Mouse (Mus musculus): ENCODE measurements around the gene Olfr1135. TPM values are rescaled to one million over a fixed set of nuclear protein-coding genes. Genes with fewer than 3 reads are reported as not detected.

The Olfr1135 gene
- not detected in 2 replicates for total RNA-seq (2014; rRNA removed)
- not detected in 2 replicates for polyA plus RNA-seq (2015; fragmentation: Nextera tagmentation; extraction: Ambion mirVana)

GRCm38 (mm10) chr2:87673564-87673963, at the start of gene Olfr1135:
Olfr1135 (minus strand) TSS chr2:87673664.
- Histone ChIP-seq H3K27ac (ENCODE audit: low read depth, low read length) (no peak within 1 kb of the TSS), H3K9me3 (ENCODE audit: low read length) (no peaks in the 10 kb centered on the region), H3K4me3 (ENCODE audit: low read depth, low read length) (no peak within 1 kb of the TSS), H3K9ac (replicated peaks; ENCODE audit: low read length, poor library complexity, severe bottlenecking) (no peak within 1 kb of the TSS), H3K4me2 (ENCODE audit: low read depth, low read length, poor library complexity, severe bottlenecking) (no peak within 1 kb of the TSS), H3K36me3 (ENCODE audit: insufficient read depth, low read length) (no peaks in the 10 kb centered on the region), H3K4me1 (ENCODE audit: insufficient read depth, low read length) (no peaks in the 10 kb centered on the region), H3K27me3 (ENCODE audit: insufficient read depth, low read length) (no peaks in the 10 kb centered on the region)
- no peak for ATAC-seq (ENCODE audit: low FRiP score)
- TF ChIP-seq CTCF (IDR thresholded peaks at IDR 0.05), result no peak
- WGBS, result 14% methylated on average over 1 of the region's 1 CpGs
- no peak for DNase-seq (ENCODE audit: low spot score)

- no peak for TF ChIP-seq CTCF (IDR thresholded peaks at IDR 0.05)
- no peaks in the 10 kb centered on the region for H3K4me1 ChIP-seq (ENCODE audit: insufficient read depth, low read length)
- H3K4me2 ChIP-seq (ENCODE audit: low read depth, low read length, poor library complexity, severe bottlenecking), result no peak within 1 kb of the TSS
- H3K9ac ChIP-seq (replicated peaks; ENCODE audit: low read length, poor library complexity, severe bottlenecking), result no peak within 1 kb of the TSS
- no peaks in the 10 kb centered on the region for H3K27me3 ChIP-seq (ENCODE audit: insufficient read depth, low read length)
- no peaks in the 10 kb centered on the region for H3K9me3 ChIP-seq (ENCODE audit: low read length)
- no peak within 1 kb of the TSS for H3K4me3 ChIP-seq (ENCODE audit: low read depth, low read length)
- ATAC-seq (ENCODE audit: low FRiP score) (no peak), DNase-seq (ENCODE audit: low spot score) (no peak)
- H3K27ac ChIP-seq (ENCODE audit: low read depth, low read length), result no peak within 1 kb of the TSS
- H3K36me3 ChIP-seq (ENCODE audit: insufficient read depth, low read length), result no peaks in the 10 kb centered on the region
Measured at GRCm38 (mm10) chr2:87713079-87713478, 39.6 kb upstream of the Olfr1135 start, which contains the start of gene Olfr1137. Olfr1137 (minus strand) TSS chr2:87713179.

- no peak for ATAC-seq (ENCODE audit: low FRiP score)
Measured at GRCm38 (mm10) chr2:87693847-87694246, 20.4 kb upstream of the Olfr1135 start, which contains the start of gene Olfr1136. Olfr1136 (minus strand) TSS chr2:87693947.

GRCm38 (mm10) chr2:87658360-87658759, 15.1 kb downstream of the Olfr1135 start, which contains the start of gene Olfr1134:
Olfr1134 (minus strand) TSS chr2:87658460.
- no peak for ATAC-seq (ENCODE audit: low FRiP score)
- 73% methylated on average over 2 of the region's 2 CpGs for WGBS
- Histone ChIP-seq H3K27me3 (ENCODE audit: insufficient read depth, low read length) (no peaks in the 10 kb centered on the region), H3K4me2 (ENCODE audit: low read depth, low read length, poor library complexity, severe bottlenecking) (no peak within 1 kb of the TSS), H3K9ac (replicated peaks; ENCODE audit: low read length, poor library complexity, severe bottlenecking) (no peak within 1 kb of the TSS), H3K36me3 (ENCODE audit: insufficient read depth, low read length) (no peaks in the 10 kb centered on the region), H3K9me3 (ENCODE audit: low read length) (no peaks in the 10 kb centered on the region), H3K4me3 (ENCODE audit: low read depth, low read length) (no peak within 1 kb of the TSS), H3K27ac (ENCODE audit: low read depth, low read length) (no peak within 1 kb of the TSS), H3K4me1 (ENCODE audit: insufficient read depth, low read length) (no peaks in the 10 kb centered on the region)
- no peak for DNase-seq (ENCODE audit: low spot score)
- TF ChIP-seq CTCF (IDR thresholded peaks at IDR 0.05), result no peak

More at GRCm38 (mm10) chr2:87693847-87694246, 20.4 kb upstream of the Olfr1135 start, which contains the start of gene Olfr1136:
- H3K9me3 ChIP-seq (ENCODE audit: low read length), result no peaks in the 10 kb centered on the region
- no peak within 1 kb of the TSS for H3K9ac ChIP-seq (replicated peaks; ENCODE audit: low read length, poor library complexity, severe bottlenecking)
- DNase-seq (ENCODE audit: low spot score), result no peak
- H3K4me1 ChIP-seq (ENCODE audit: insufficient read depth, low read length), result no peaks in the 10 kb centered on the region
- H3K4me2 ChIP-seq (ENCODE audit: low read depth, low read length, poor library complexity, severe bottlenecking), result no peak within 1 kb of the TSS
- H3K27ac ChIP-seq (ENCODE audit: low read depth, low read length), result no peak within 1 kb of the TSS
- no peak for TF ChIP-seq CTCF (IDR thresholded peaks at IDR 0.05)
- no peaks in the 10 kb centered on the region for H3K27me3 ChIP-seq (ENCODE audit: insufficient read depth, low read length)
- no peaks in the 10 kb centered on the region for H3K36me3 ChIP-seq (ENCODE audit: insufficient read depth, low read length)
- H3K4me3 ChIP-seq (ENCODE audit: low read depth, low read length), result no peak within 1 kb of the TSS

GRCm38 (mm10) chr2:87647274-87647673, 26.2 kb downstream of the Olfr1135 start, which contains the start of gene Olfr1133:
Olfr1133 (minus strand) TSS chr2:87647374.
- Histone ChIP-seq H3K4me2 (ENCODE audit: low read depth, low read length, poor library complexity, severe bottlenecking) (no peak within 1 kb of the TSS), H3K27ac (ENCODE audit: low read depth, low read length) (no peak within 1 kb of the TSS), H3K36me3 (ENCODE audit: insufficient read depth, low read length) (no peaks in the 10 kb centered on the region), H3K27me3 (ENCODE audit: insufficient read depth, low read length) (no peaks in the 10 kb centered on the region), H3K4me1 (ENCODE audit: insufficient read depth, low read length) (no peaks in the 10 kb centered on the region), H3K9me3 (ENCODE audit: low read length) (no peaks in the 10 kb centered on the region), H3K9ac (replicated peaks; ENCODE audit: low read length, poor library complexity, severe bottlenecking) (no peak within 1 kb of the TSS), H3K4me3 (ENCODE audit: low read depth, low read length) (no peak within 1 kb of the TSS)
- ATAC-seq (ENCODE audit: low FRiP score) (no peak), DNase-seq (ENCODE audit: low spot score) (no peak)
- no peak for TF ChIP-seq CTCF (IDR thresholded peaks at IDR 0.05)

GRCm38 (mm10) chr2:87642441-87642840, 31.0 kb downstream of the Olfr1135 start:
- no peak overlapping the region for H3K9ac ChIP-seq (replicated peaks; ENCODE audit: low read length, poor library complexity, severe bottlenecking)
- no peak overlapping the region for H3K4me3 ChIP-seq (ENCODE audit: low read depth, low read length)
- no peak for DNase-seq (ENCODE audit: low spot score)
- no peaks in the 10 kb centered on the region for H3K27me3 ChIP-seq (ENCODE audit: insufficient read depth, low read length)
- no peaks in the 10 kb centered on the region for H3K36me3 ChIP-seq (ENCODE audit: insufficient read depth, low read length)
- no peak for ATAC-seq (ENCODE audit: low FRiP score)
- no peak overlapping the region for H3K4me2 ChIP-seq (ENCODE audit: low read depth, low read length, poor library complexity, severe bottlenecking)
- H3K27ac ChIP-seq (ENCODE audit: low read depth, low read length), result no peak overlapping the region
- H3K9me3 ChIP-seq (ENCODE audit: low read length), result no peaks in the 10 kb centered on the region
- TF ChIP-seq CTCF (IDR thresholded peaks at IDR 0.05), result no peak
- H3K4me1 ChIP-seq (ENCODE audit: insufficient read depth, low read length), result no peaks in the 10 kb centered on the region
